Mouse (Mus musculus): Measurements from ENCODE around the gene Tmem26. TPM values are rescaled to one million over a fixed set of nuclear protein-coding genes. Genes with fewer than 3 reads are reported as not detected.
A peak's percentile ranks its signal among the peaks of the same experiment; 100 is the strongest.

The Tmem26 gene
- total and polyA plus RNA-seq, 3 experiments: 0.04 TPM; not detected in 2

- dilution Hi-C loops (cut with MboI; ENCODE audit: extremely low pct_ligation_motif_present, extremely low pct_unique_long_range_greater_than_20kb, low sequenced_read_pairs): no loop called here
- H3K9me3 ChIP-seq (replicated peaks; ENCODE audit: low read length): no peaks in the 10 kb centered on the region
- in situ Hi-C loops (cut with MboI; ENCODE audit: low pct_ligation_motif_present, low pct_unique_long_range_greater_than_20kb, low sequenced_read_pairs): no loop called here
- peaks cover 0 to 7% of the 10 kb centered on the region in 2 experiments; a peak in 1 of 4 replicates for H3K4me1 ChIP-seq (ENCODE audit: control insufficient read depth in 1 of 2, insufficient read depth in 2 of 2)
- no peaks in the 10 kb centered on the region for H3K36me3 ChIP-seq (replicated peaks in 1 of 2; ENCODE audit: control insufficient read depth in 1 of 2, insufficient read depth in 1 of 2, low read length in 1 of 2)
- DNase-seq (ENCODE audit: extremely low read depth): peak; percentile 27
- no peak overlapping the region for H3K4me2 ChIP-seq (ENCODE audit: insufficient read depth, low read depth, poor library complexity, severe bottlenecking)
- H3K9ac ChIP-seq (ENCODE audit: insufficient read depth, low read depth): no peak overlapping the region
- no peaks in the 10 kb centered on the region for H3K79me2 ChIP-seq (replicated peaks; ENCODE audit: control insufficient read depth, extremely low read depth, insufficient read depth, poor library complexity, severe bottlenecking)
- H3K27ac ChIP-seq (ENCODE audit: insufficient read depth, low read depth): no peak overlapping the region
- TF ChIP-seq ZC3H11A (IDR thresholded peaks at IDR 0.05; ENCODE audit: low read depth, low read length) (0 out of 2 replicates have a peak, but pooled peaks have one; percentile 19), CTCF (conservative IDR thresholded peaks at IDR 0.05 in 1 of 2, IDR thresholded peaks at IDR 0.05 in 1 of 2; ENCODE audit: low read depth in 2 of 2, low read length in 2 of 2) (peak in 1 of 2 experiments; percentile 67; a peak in 2 of 4 replicates), HCFC1 (IDR thresholded peaks at IDR 0.05; ENCODE audit: low read depth, low read length) (0 out of 2 replicates have a peak, but pooled peaks have one; percentile 13), RAD21 (IDR thresholded peaks at IDR 0.05; ENCODE audit: low read depth, low read length) (peak; percentile 70), SMC3 (IDR thresholded peaks at IDR 0.05; ENCODE audit: low read depth, low read length) (peak; percentile 62), MAZ (IDR thresholded peaks at IDR 0.05; ENCODE audit: low read depth, low read length) (no peak)
- H3K4me3 ChIP-seq (replicated peaks in 1 of 3; ENCODE audit: low read depth in 2 of 3, low read length in 2 of 3, poor library complexity in 1 of 3): no peak overlapping the region
- no peaks in the 10 kb centered on the region for H3K27me3 ChIP-seq (replicated peaks)
Measured at GRCm38 (mm10) chr10:68759238-68759637, 35.8 kb downstream of the Tmem26 start.

- dilution Hi-C loops (cut with MboI; ENCODE audit: extremely low pct_ligation_motif_present, extremely low pct_unique_long_range_greater_than_20kb, low sequenced_read_pairs): no loop called here
- Histone ChIP-seq H3K4me1 (ENCODE audit: control insufficient read depth in 1 of 2, insufficient read depth in 2 of 2) (peaks cover 0 to 7% of the 10 kb centered on the region in 2 experiments; a peak in 1 of 4 replicates), H3K4me2 (ENCODE audit: insufficient read depth, low read depth, poor library complexity, severe bottlenecking) (no peak overlapping the region), H3K36me3 (replicated peaks in 1 of 2; ENCODE audit: control insufficient read depth in 1 of 2, insufficient read depth in 1 of 2, low read length in 1 of 2) (no peaks in the 10 kb centered on the region), H3K9ac (ENCODE audit: insufficient read depth, low read depth) (no peak overlapping the region), H3K9me3 (replicated peaks; ENCODE audit: low read length) (no peaks in the 10 kb centered on the region), H3K4me3 (replicated peaks in 1 of 3; ENCODE audit: low read depth in 2 of 3, low read length in 2 of 3, poor library complexity in 1 of 3) (no peak overlapping the region), H3K27me3 (replicated peaks) (no peaks in the 10 kb centered on the region), H3K27ac (ENCODE audit: insufficient read depth, low read depth) (no peak overlapping the region), H3K79me2 (replicated peaks; ENCODE audit: control insufficient read depth, extremely low read depth, insufficient read depth, poor library complexity, severe bottlenecking) (no peaks in the 10 kb centered on the region)
- no peak for DNase-seq (ENCODE audit: extremely low read depth)
- TF ChIP-seq ETS1 (conservative IDR thresholded peaks at IDR 0.05; ENCODE audit: low read depth, low read length) (no peak), UBTF (IDR thresholded peaks at IDR 0.05; ENCODE audit: low read depth, low read length) (no peak), NRF1 (IDR thresholded peaks at IDR 0.05; ENCODE audit: low read depth, low read length) (no peak), GABPA (IDR thresholded peaks at IDR 0.05; ENCODE audit: insufficient replicate concordance, low read depth, low read length) (no peak), RCOR1 (conservative IDR thresholded peaks at IDR 0.05; ENCODE audit: low read depth, low read length) (no peak), ZKSCAN1 (IDR thresholded peaks at IDR 0.05; ENCODE audit: borderline replicate concordance, low read depth, low read length) (no peak), HCFC1 (IDR thresholded peaks at IDR 0.05; ENCODE audit: low read depth, low read length) (no peak), MEF2A (IDR thresholded peaks at IDR 0.05; ENCODE audit: borderline replicate concordance, low read depth, low read length) (no peak), CHD1 (IDR thresholded peaks at IDR 0.05; ENCODE audit: low read depth, low read length) (no peak), RAD21 (IDR thresholded peaks at IDR 0.05; ENCODE audit: low read depth, low read length) (no peak), SIN3A (IDR thresholded peaks at IDR 0.05; ENCODE audit: low read length) (no peak), ZC3H11A (IDR thresholded peaks at IDR 0.05; ENCODE audit: low read depth, low read length) (no peak), BHLHE40 (IDR thresholded peaks at IDR 0.05; ENCODE audit: low read depth, low read length) (no peak), ZMIZ1 (IDR thresholded peaks at IDR 0.05; ENCODE audit: low read depth, low read length) (no peak), MAZ (IDR thresholded peaks at IDR 0.05; ENCODE audit: low read depth, low read length) (no peak)
- in situ Hi-C loops (cut with MboI; ENCODE audit: low pct_ligation_motif_present, low pct_unique_long_range_greater_than_20kb, low sequenced_read_pairs): no loop called here
Measured at GRCm38 (mm10) chr10:68759789-68760188, 36.3 kb downstream of the Tmem26 start.

Measured in CH12.LX (cell line).